24 mouse cellular contexts compared by ENCODE assay signal in genomic region chr2:103968186-103968585, GRCm38 (mm10). TPM values are rescaled to one million over a fixed set of nuclear protein-coding genes. Genes with fewer than 3 reads are reported as not detected.
A peak's percentile ranks its signal among the peaks of the same experiment; 100 is the strongest.
DNase-seq lines count a peak whose midpoint lies in the region; ATAC-seq and TF ChIP-seq lines count a peak whose summit lies in the region.
"Had no signal": no experiment of that assay in that cellular context is flagged by ENCODE, and none has a peak within 500 bp of the region (broad histone marks: within the 10 kb centered on the region; RNA-seq: fewer than 3 reads in every experiment).

No protein-coding gene starts in this region.

- H3K27ac ChIP-seq in gastrocnemius, adult 2 months: peak overlapping the region; percentile 88; the same call in 1 of the 2 replicates
- peak overlapping the region; percentile 93 for H3K27ac ChIP-seq in liver, embryonic 15.5 days (replicated peaks)
- H3K27ac ChIP-seq in forebrain, embryonic 11.5 days (ENCODE audit: low read depth, low read length): no peak overlapping the region
- H3K27ac ChIP-seq: embryonic facial prominence, embryonic 15.5 days; forebrain, embryonic 12.5 days; heart, embryonic 10.5 days; hindbrain, postnatal 0 days; midbrain, embryonic 13.5 days had no signal

- peak overlapping the region; percentile 80 for H3K4me2 ChIP-seq in liver, embryonic 15.5 days
- no peak overlapping the region for H3K4me2 ChIP-seq in forebrain, embryonic 11.5 days (ENCODE audit: low read depth, low read length, severe bottlenecking)

- H3K27me3 ChIP-seq in megakaryocyte, embryonic 14.5 days (replicated peaks): no peaks in the 10 kb centered on the region
- no peaks in the 10 kb centered on the region for H3K27me3 ChIP-seq in liver, embryonic 15.5 days
- H3K27me3 ChIP-seq in forebrain, embryonic 11.5 days (ENCODE audit: control insufficient read depth, insufficient read depth, low read length): peaks cover 6% of the 10 kb centered on the region; the same call in 1 of the 2 replicates

- peak overlapping the region; percentile 99; the same call in 1 of the 2 replicates for H3K9ac ChIP-seq in liver, embryonic 15.5 days
- no peak overlapping the region for H3K9ac ChIP-seq in forebrain, embryonic 11.5 days (ENCODE audit: low read length)
- H3K9ac ChIP-seq: embryonic facial prominence, embryonic 15.5 days; forebrain, embryonic 12.5 days; midbrain, embryonic 13.5 days had no signal

- no peak for TF ChIP-seq CTCF in gastrocnemius, adult 2 months (IDR thresholded peaks at IDR 0.05)

- no peak for ATAC-seq in megakaryocyte, adult 5-6 weeks (ENCODE audit: poor library complexity, severe bottlenecking)
- ATAC-seq in liver, embryonic 15.5 days (ENCODE audit: insufficient read depth): no peak
- ATAC-seq in forebrain, embryonic 11.5 days (replicated peaks; ENCODE audit: low FRiP score): no peak
- ATAC-seq: hindbrain, postnatal 0 days; intestine, embryonic 16.5 days; lung, postnatal 0 days; midbrain, embryonic 13.5 days; Patski had no signal

- peak overlapping the region; percentile 92 for H3K4me3 ChIP-seq in gastrocnemius, adult 2 months
- peak overlapping the region; percentile 96 for H3K4me3 ChIP-seq in megakaryocyte, embryonic 14.5 days (replicated peaks)
- H3K4me3 ChIP-seq in liver, embryonic 15.5 days (replicated peaks): peak overlapping the region; percentile 84
- no peak overlapping the region for H3K4me3 ChIP-seq in forebrain, embryonic 11.5 days (ENCODE audit: low read depth, low read length)

- intact Hi-C loops in gastrocnemius, adult 2 months (cut with DNase I): no loop called here
- intact Hi-C loops in gastrocnemius, postnatal 14 days (cut with DNase I; ENCODE audit: low total_unique reads): no loop called here

- DNase-seq in gastrocnemius, adult 2 months: no peak
- DNase-seq in gastrocnemius, postnatal 14 days: no peak
- DNase-seq in forebrain, embryonic 11.5 days (ENCODE audit: low spot score): no peak
- DNase-seq in cerebellum, adult 9-10 months: no peak
- no peak for DNase-seq in MN1 (ENCODE audit: low spot score)
- DNase-seq: adrenal gland, adult 8-10 months; cerebellum, adult 9-11 months; layer of hippocampus, adult 9-11 months had no signal

- peaks cover 51% of the 10 kb centered on the region for H3K36me3 ChIP-seq in megakaryocyte, embryonic 14.5 days (replicated peaks; ENCODE audit: low read length)
- H3K36me3 ChIP-seq in liver, embryonic 15.5 days (replicated peaks): peaks cover 67% of the 10 kb centered on the region
- H3K36me3 ChIP-seq in forebrain, embryonic 11.5 days (ENCODE audit: control insufficient read depth, insufficient read depth, low read length): no peaks in the 10 kb centered on the region
- H3K36me3 ChIP-seq: embryonic facial prominence, embryonic 15.5 days; forebrain, embryonic 12.5 days; heart, embryonic 10.5 days; midbrain, embryonic 13.5 days had no signal

- H3K4me1 ChIP-seq in megakaryocyte, embryonic 14.5 days: peaks cover 71% of the 10 kb centered on the region
- H3K4me1 ChIP-seq in liver, embryonic 15.5 days (replicated peaks): peaks cover 70% of the 10 kb centered on the region
- peaks cover 4% of the 10 kb centered on the region; the same call in 1 of the 2 replicates for H3K4me1 ChIP-seq in forebrain, embryonic 11.5 days (replicated peaks; ENCODE audit: control insufficient read depth, insufficient read depth, low read length)

- H3K9me3 ChIP-seq in megakaryocyte, embryonic 14.5 days: no peaks in the 10 kb centered on the region
- H3K9me3 ChIP-seq in liver, embryonic 15.5 days (replicated peaks): no peaks in the 10 kb centered on the region
- H3K9me3 ChIP-seq in forebrain, embryonic 11.5 days (ENCODE audit: control insufficient read depth, low read length): no peaks in the 10 kb centered on the region
- H3K9me3 ChIP-seq: embryonic facial prominence, embryonic 15.5 days; forebrain, embryonic 12.5 days; heart, embryonic 10.5 days; midbrain, embryonic 13.5 days had no signal

- 17% methylated on average over 4 of the region's 4 CpGs for WGBS in liver, embryonic 15.5 days (ENCODE audit: insufficient replicate concordance)
- 74% methylated on average over 4 of the region's 4 CpGs for WGBS in forebrain, embryonic 11.5 days

RNA-seq across cellular contexts. Expression of gene Lmo2, which starts 10.4 kb away (rescaled TPM):
- total RNA-seq in gastrocnemius, adult 2 months (2021): 1 to 10 TPM; 4.1 to 7.0 TPM
- 1 to 10 TPM; 7.0 to 9.1 TPM for total RNA-seq in gastrocnemius, postnatal 14 days (2021)
- polyA plus RNA-seq in megakaryocyte, embryonic 14.5 days (2012; ENCODE audit: insufficient read depth, low replicate concordance): 436 and 585 TPM in 2 replicates
- 186 and 200 TPM in 2 replicates for total RNA-seq in megakaryocyte, adult 5-6 weeks (2015)
- 92.3 and 100 TPM in 2 replicates for total RNA-seq in megakaryocyte, adult 5-6 weeks (2017)
- polyA plus RNA-seq in liver, embryonic 15.5 days (2015; fragmentation: Nextera tagmentation; extraction: Ambion mirVana): 148 and 156 TPM in 2 replicates
- 41.0 and 41.9 TPM in 2 replicates for polyA plus RNA-seq in forebrain, embryonic 11.5 days (2014; fragmentation: Nextera tagmentation; extraction: Ambion mirVana)

RNA-seq across cellular contexts. Expression of gene Fbxo3, which starts 59.3 kb away (rescaled TPM):
- 10 to 100 TPM; 47.5 to 53.9 TPM for total RNA-seq in gastrocnemius, adult 2 months (2021)
- total RNA-seq in gastrocnemius, postnatal 14 days (2021): 10 to 100 TPM; 43.0 to 47.5 TPM
- 2.7 TPM in 1 of 2 replicates, not detected in the other for polyA plus RNA-seq in megakaryocyte, embryonic 14.5 days (2012; ENCODE audit: insufficient read depth, low replicate concordance)
- 49.8 and 54.2 TPM in 2 replicates for total RNA-seq in megakaryocyte, adult 5-6 weeks (2015)
- total RNA-seq in megakaryocyte, adult 5-6 weeks (2017): 49.2 and 49.9 TPM in 2 replicates
- polyA plus RNA-seq in liver, embryonic 15.5 days (2015; fragmentation: Nextera tagmentation; extraction: Ambion mirVana): 46.4 and 50.0 TPM in 2 replicates
- polyA plus RNA-seq in forebrain, embryonic 11.5 days (2014; fragmentation: Nextera tagmentation; extraction: Ambion mirVana): 55.4 and 61.4 TPM in 2 replicates

RNA-seq across cellular contexts. Expression of gene 4931422A03Rik, which starts 60.0 kb away (rescaled TPM):
- not detected for total RNA-seq in gastrocnemius, adult 2 months (2021)
- total RNA-seq in gastrocnemius, postnatal 14 days (2021): not detected
- not detected in 2 replicates for polyA plus RNA-seq in megakaryocyte, embryonic 14.5 days (2012; ENCODE audit: insufficient read depth, low replicate concordance)
- total RNA-seq in megakaryocyte, adult 5-6 weeks (2015): 0.27 TPM in 1 of 2 replicates, not detected in the other
- not detected in 2 replicates for total RNA-seq in megakaryocyte, adult 5-6 weeks (2017)
- polyA plus RNA-seq in liver, embryonic 15.5 days (2015; fragmentation: Nextera tagmentation; extraction: Ambion mirVana): 1.4 and 1.7 TPM in 2 replicates
- 1.6 and 2.1 TPM in 2 replicates for polyA plus RNA-seq in forebrain, embryonic 11.5 days (2014; fragmentation: Nextera tagmentation; extraction: Ambion mirVana)
- total RNA-seq: adrenal gland, adult 8-10 months; gastrocnemius, adult 18-20 months; hindbrain, postnatal 0 days; left cerebral cortex, adult 2 months; left cerebral cortex, postnatal 36 days had no signal
- polyA plus RNA-seq: large intestine, adult 2 months; spleen, adult 2 months had no signal

Comparison
In these comparisons a context has a peak if more than half of its experiments do, and no peak if none do; other contexts are left out.
1. RNA of gene Lmo2, which starts 10.4 kb away (total RNA-seq): 92.3 to 200 TPM in megakaryocyte, adult 5-6 weeks; 7.0 to 9.1 TPM in gastrocnemius, postnatal 14 days and 4.1 to 7.0 TPM in gastrocnemius, adult 2 months; every median in the first group is over 4 times any median in the second.